Mouse (Mus musculus) ES-E14 (cell line): Measurements from ENCODE around the gene Ybx3.

Experiments
- CHD2 ChIP-seq: IDR thresholded peaks from 2 replicates; pipeline ENCODE4 v1.6.1; 2014; ENCODE audit warnings: mild to moderate bottlenecking, low read depth, low read length, inconsistent platforms
- HCFC1 ChIP-seq: IDR thresholded peaks from 2 replicates; pipeline ENCODE4 v1.6.1; 2012; ENCODE audit warnings: low read length, inconsistent platforms, borderline replicate concordance; ENCODE audit not compliant: insufficient read depth
- MAFK ChIP-seq: IDR thresholded peaks from 2 replicates; pipeline ENCODE4 v1.6.1; 2014; ENCODE audit warnings: mild to moderate bottlenecking, low read depth, low read length, inconsistent platforms; ENCODE audit not compliant: insufficient read depth
- ZC3H11A ChIP-seq: IDR thresholded peaks from 2 replicates; pipeline ENCODE4 v1.6.1; 2012; ENCODE audit warnings: low read depth, mild to moderate bottlenecking, inconsistent platforms, low read length, borderline replicate concordance
- ZNF384 ChIP-seq: IDR thresholded peaks from 2 replicates; pipeline ENCODE4 v1.6.1; 2012; ENCODE audit warnings: low read depth, low read length, inconsistent platforms

DNA sequence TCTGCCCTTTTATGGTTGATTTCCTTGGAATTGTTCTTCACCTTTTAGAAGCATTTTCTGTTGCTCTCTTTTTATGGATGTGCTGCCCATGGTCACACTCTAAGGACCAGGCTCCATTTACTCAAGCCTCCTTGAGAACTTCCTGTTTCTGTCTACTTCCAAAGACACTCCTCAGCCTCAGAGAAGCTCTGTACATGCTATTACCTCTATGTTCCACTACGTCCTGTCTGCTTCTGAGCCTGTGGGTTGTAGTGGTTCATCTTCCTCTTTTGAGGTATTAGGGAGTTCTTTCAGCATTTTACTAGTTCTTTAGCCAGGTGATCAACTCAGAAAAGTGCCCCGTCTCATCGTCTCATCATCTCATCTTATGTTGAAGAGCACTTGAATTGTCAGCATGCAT lies 31.3 kb upstream of the Ybx3 start:
- no peak for TF ChIP-seq CHD2
- TF ChIP-seq ZNF384: no peak
- no peak for TF ChIP-seq MAFK
- no peak for TF ChIP-seq HCFC1
- no peak for TF ChIP-seq ZC3H11A
